Mouse (Mus musculus) limb, embryonic 12.5 days (tissue): ENCODE results near the gene Syt13. TPM values are rescaled to one million over a fixed set of nuclear protein-coding genes. Genes with fewer than 3 reads are reported as not detected.

Source experiments
- ATAC-seq: fragments of 200-750 bp; cut with Nextera tagmentation; 2 replicates; pipeline ENCODE4 v1.8.0; 2017; ENCODE audit warnings: low read depth, moderate TSS enrichment; ENCODE audit not compliant: insufficient number of reproducible peaks, insufficient read depth, low FRiP score, low TSS enrichment
- H3K27ac ChIP-seq: fragments of 300-500 bp; sonication (generic); 2 replicates; pipeline ENCODE4 v1.5.1; 2016; ENCODE audit warnings: mild to moderate bottlenecking, moderate library complexity
- H3K27me3 ChIP-seq: fragments of 300-500 bp; sonication (generic); 2 replicates; pipeline ENCODE4 v1.6.1; 2016; ENCODE audit warnings: mild to moderate bottlenecking, moderate library complexity
- H3K36me3 ChIP-seq: fragments of 300-500 bp; sonication (generic); 2 replicates; pipeline ENCODE4 v1.6.1; 2016; ENCODE audit warnings: mild to moderate bottlenecking, moderate library complexity
- H3K4me1 ChIP-seq: fragments of 300-500 bp; sonication (generic); replicated peaks from 2 replicates; pipeline ENCODE4 v1.6.1; 2016
- H3K4me2 ChIP-seq: fragments of 300-500 bp; sonication (generic); 2 replicates; pipeline ENCODE4 v1.6.1; 2016; ENCODE audit warnings: mild to moderate bottlenecking, moderate library complexity
- H3K4me3 ChIP-seq: fragments of 300-500 bp; sonication (generic); replicated peaks from 2 replicates; pipeline ENCODE4 v1.5.1; 2016; ENCODE audit warnings: mild to moderate bottlenecking
- H3K9ac ChIP-seq: fragments of 300-500 bp; sonication (generic); replicated peaks from 2 replicates; pipeline ENCODE4 v1.6.1; 2016; ENCODE audit warnings: mild to moderate bottlenecking, moderate library complexity
- H3K9me3 ChIP-seq: fragments of 300-500 bp; sonication (generic); 2 replicates; pipeline ENCODE4 v1.6.1; 2016; ENCODE audit warnings: mild to moderate bottlenecking, moderate library complexity
- WGBS: fragments of 180-500 bp; shearing (Covaris S2); methylation state at CpG from one replicate; pipeline ENCODE4 v1.1.7; 2016; 5-methylcytosine and 5-hydroxymethylcytosine counted together
- polyA plus RNA-seq: library from polyadenylated mRNA; unstranded; fragments of >200 nt; fragmentation: Nextera tagmentation; extraction: Ambion mirVana; gene quantifications from 2 replicates; pipeline ENCODE4 v1.2.1, GENCODE M21; 2016

The Syt13 gene
- polyA plus RNA-seq, 1 experiment from 2014 or later, result 5.4 TPM

GRCm38 (mm10) chr2:92924677-92925259 is 9.9 kb downstream of the Syt13 start:
- H3K36me3 ChIP-seq, result no peaks in the 10 kb centered on the region
- H3K9ac ChIP-seq, result no peak overlapping the region
- no peak overlapping the region for H3K27ac ChIP-seq
- H3K4me2 ChIP-seq, result no peak overlapping the region
- no peak overlapping the region for H3K4me3 ChIP-seq
- 53% methylated on average over 6 of the region's 6 CpGs for WGBS
- peaks cover 9% of the 10 kb centered on the region; the same call in 1 of the 2 replicates for H3K4me1 ChIP-seq
- 0 out of 2 replicates have a peak, but pooled peaks cover 5% of the 10 kb centered on the region for H3K9me3 ChIP-seq
- ATAC-seq, result no peak
- peaks cover 16% of the 10 kb centered on the region; the same call in 1 of the 2 replicates for H3K27me3 ChIP-seq

GRCm38 (mm10) chr2:92929696-92930095 is 14.8 kb downstream of the Syt13 start:
- Histone ChIP-seq H3K27me3 (peaks cover 6% of the 10 kb centered on the region; the same call in 1 of the 2 replicates), H3K4me1 (peaks cover 30% of the 10 kb centered on the region), H3K9me3 (no peaks in the 10 kb centered on the region), H3K27ac (no peak overlapping the region), H3K9ac (no peak overlapping the region), H3K36me3 (no peaks in the 10 kb centered on the region), H3K4me3 (no peak overlapping the region), H3K4me2 (no peak overlapping the region)
- 81% methylated on average over 5 of the region's 5 CpGs for WGBS
- no peak for ATAC-seq

- 64% methylated on average over 7 of the region's 7 CpGs for WGBS
- no peak for ATAC-seq
- Histone ChIP-seq H3K36me3 (no peaks in the 10 kb centered on the region), H3K4me1 (peaks cover 37% of the 10 kb centered on the region), H3K4me3 (no peak overlapping the region), H3K27me3 (peaks cover 6% of the 10 kb centered on the region; the same call in 1 of the 2 replicates), H3K27ac (no peak overlapping the region), H3K9ac (no peak overlapping the region), H3K9me3 (no peaks in the 10 kb centered on the region), H3K4me2 (no peak overlapping the region)
These were observed 16.2 kb downstream of the Syt13 start for GRCm38 (mm10) chr2:92931061-92931460.

GRCm38 (mm10) chr2:92933379-92933778 is 18.5 kb downstream of the Syt13 start:
- no peaks in the 10 kb centered on the region for H3K36me3 ChIP-seq
- H3K27ac ChIP-seq, result no peak overlapping the region
- WGBS, result 81% methylated on average over 6 of the region's 6 CpGs
- H3K4me2 ChIP-seq, result no peak overlapping the region
- no peak overlapping the region for H3K4me3 ChIP-seq
- H3K27me3 ChIP-seq, result no peaks in the 10 kb centered on the region
- no peak overlapping the region for H3K9ac ChIP-seq
- peaks cover 42% of the 10 kb centered on the region for H3K4me1 ChIP-seq
- H3K9me3 ChIP-seq, result no peaks in the 10 kb centered on the region
- ATAC-seq, result no peak

GRCm38 (mm10) chr2:92934312-92934982 is 19.5 kb downstream of the Syt13 start:
- H3K4me2 ChIP-seq, result peak overlapping the region; percentile 33
- WGBS, result 14% methylated on average over 10 of the region's 10 CpGs
- peak; percentile 35; the same call in 1 of the 2 replicates for ATAC-seq
- no peaks in the 10 kb centered on the region for H3K27me3 ChIP-seq
- peaks cover 42% of the 10 kb centered on the region for H3K4me1 ChIP-seq
- no peak overlapping the region for H3K9ac ChIP-seq
- no peak overlapping the region for H3K4me3 ChIP-seq
- H3K36me3 ChIP-seq, result no peaks in the 10 kb centered on the region
- H3K9me3 ChIP-seq, result no peaks in the 10 kb centered on the region
- peak overlapping the region; percentile 50; the same call in 1 of the 2 replicates for H3K27ac ChIP-seq

DNA sequence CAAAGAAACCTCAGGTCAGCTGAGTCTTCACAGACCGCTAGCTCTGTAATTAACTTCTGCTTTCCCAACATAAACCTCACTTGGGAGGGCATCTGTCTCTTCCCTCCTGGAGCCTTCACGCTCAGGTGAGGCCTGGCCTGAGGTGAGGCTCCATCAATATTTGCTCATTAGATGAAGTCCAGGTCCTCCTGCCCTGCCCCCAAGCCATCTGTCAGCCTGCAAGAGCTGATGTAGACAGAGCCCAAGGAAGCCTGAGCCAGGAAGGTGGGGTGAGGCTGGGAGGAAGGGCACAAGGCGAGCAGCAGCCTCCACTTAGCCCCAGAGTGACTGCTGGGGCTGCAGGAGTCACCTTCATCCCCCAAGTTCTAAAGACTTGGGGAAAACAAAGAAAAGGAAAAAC is 20.6 kb downstream of the Syt13 start:
- Histone ChIP-seq H3K4me1 (peaks cover 42% of the 10 kb centered on the region), H3K27me3 (no peaks in the 10 kb centered on the region), H3K27ac (no peak overlapping the region), H3K9ac (no peak overlapping the region), H3K4me3 (no peak overlapping the region), H3K4me2 (no peak overlapping the region), H3K36me3 (no peaks in the 10 kb centered on the region), H3K9me3 (no peaks in the 10 kb centered on the region)
- ATAC-seq, result no peak
- WGBS, result 28% methylated on average over 3 of the region's 3 CpGs

- Histone ChIP-seq H3K4me1 (peaks cover 33% of the 10 kb centered on the region), H3K27me3 (0 out of 2 replicates have a peak, but pooled peaks cover 3% of the 10 kb centered on the region), H3K9me3 (no peaks in the 10 kb centered on the region), H3K4me2 (no peak overlapping the region), H3K4me3 (no peak overlapping the region), H3K9ac (no peak overlapping the region), H3K36me3 (no peaks in the 10 kb centered on the region), H3K27ac (no peak overlapping the region)
- no peak for ATAC-seq
- WGBS, result 86% methylated on average over 5 of the region's 5 CpGs
These were observed 23.2 kb downstream of the Syt13 start for GRCm38 (mm10) chr2:92938063-92938462.

GRCm38 (mm10) chr2:92938827-92939226 is 23.9 kb downstream of the Syt13 start:
- Histone ChIP-seq H3K4me2 (no peak overlapping the region), H3K4me1 (peaks cover 28% of the 10 kb centered on the region), H3K27ac (no peak overlapping the region), H3K4me3 (no peak overlapping the region), H3K9ac (no peak overlapping the region), H3K27me3 (0 out of 2 replicates have a peak, but pooled peaks cover 3% of the 10 kb centered on the region), H3K36me3 (no peaks in the 10 kb centered on the region), H3K9me3 (no peaks in the 10 kb centered on the region)
- 96% methylated on average over 7 of the region's 7 CpGs for WGBS
- no peak for ATAC-seq

DNA sequence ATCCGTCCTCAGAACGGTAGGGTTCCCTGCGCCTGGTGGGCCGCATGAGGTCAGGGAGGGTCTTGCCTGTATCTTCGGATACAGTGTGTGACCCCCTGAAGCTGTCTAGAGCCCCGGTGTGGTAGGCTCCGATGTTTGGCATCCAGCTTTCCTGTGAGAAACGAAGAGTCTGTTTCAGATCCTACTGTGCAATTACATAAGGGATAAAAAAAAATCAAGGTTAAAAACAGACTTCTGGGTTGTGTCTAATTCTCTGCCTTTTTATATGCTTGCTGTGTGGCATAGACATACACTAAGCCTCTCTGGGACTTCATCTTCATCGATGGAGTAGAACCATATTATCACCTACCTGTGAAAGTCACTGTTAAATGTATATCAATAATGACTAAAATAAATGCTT is 26.1 kb downstream of the Syt13 start:
- H3K36me3 ChIP-seq, result no peaks in the 10 kb centered on the region
- no peaks in the 10 kb centered on the region for H3K9me3 ChIP-seq
- WGBS, result 82% methylated on average over 9 of the region's 9 CpGs

GRCm38 (mm10) chr2:92941463-92941862 is 26.6 kb downstream of the Syt13 start:
- ATAC-seq, result no peak
- no peaks in the 10 kb centered on the region for H3K36me3 ChIP-seq
- 0 out of 2 replicates have a peak, but pooled peaks cover 6% of the 10 kb centered on the region for H3K4me1 ChIP-seq
- no peak overlapping the region for H3K27ac ChIP-seq
- H3K4me3 ChIP-seq, result no peak overlapping the region
- no peak overlapping the region for H3K4me2 ChIP-seq
- WGBS, result 69% methylated on average over 3 of the region's 3 CpGs
- H3K27me3 ChIP-seq, result peaks cover 14% of the 10 kb centered on the region; the same call in 1 of the 2 replicates
- no peak overlapping the region for H3K9ac ChIP-seq
- no peaks in the 10 kb centered on the region for H3K9me3 ChIP-seq

More for the DNA sequence above, 26.1 kb downstream of the Syt13 start:
- H3K4me2 ChIP-seq, result no peak overlapping the region
- 0 out of 2 replicates have a peak, but pooled peaks cover 8% of the 10 kb centered on the region for H3K4me1 ChIP-seq
- no peak overlapping the region for H3K27ac ChIP-seq
- H3K4me3 ChIP-seq, result no peak overlapping the region
- peaks cover 9% of the 10 kb centered on the region; the same call in 1 of the 2 replicates for H3K27me3 ChIP-seq
- H3K9ac ChIP-seq, result no peak overlapping the region
- ATAC-seq, result no peak

DNA sequence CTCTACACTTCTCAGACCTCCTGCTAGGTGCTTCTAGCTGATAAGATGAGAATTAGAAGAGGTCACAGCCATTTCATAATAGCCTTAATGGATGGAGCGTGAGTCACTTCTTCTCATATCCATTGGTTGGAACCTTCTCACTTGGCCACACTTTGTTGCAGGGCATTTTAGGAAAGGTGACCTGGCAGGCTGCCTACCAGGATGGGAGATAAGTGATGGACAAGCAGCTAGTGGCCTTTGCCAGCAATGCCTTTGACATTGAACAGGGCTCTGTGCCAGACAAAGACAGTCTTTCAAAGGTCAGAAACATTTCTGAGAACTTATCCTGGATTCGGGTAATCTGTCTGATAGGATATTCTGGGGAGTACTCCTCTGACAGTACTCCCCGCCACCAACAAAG is 28.5 kb downstream of the Syt13 start:
- Histone ChIP-seq H3K4me1 (peaks cover 12% of the 10 kb centered on the region), H3K4me3 (no peak overlapping the region), H3K9me3 (no peaks in the 10 kb centered on the region), H3K27ac (no peak overlapping the region), H3K4me2 (no peak overlapping the region), H3K9ac (no peak overlapping the region), H3K36me3 (no peaks in the 10 kb centered on the region), H3K27me3 (peaks cover 21% of the 10 kb centered on the region; the same call in 1 of the 2 replicates)
- no peak for ATAC-seq
- 92% methylated on average over 3 of the region's 3 CpGs for WGBS
